Mouse (Mus musculus) intestine, embryonic 16.5 days (tissue): ENCODE data around the gene Rab44. TPM values are rescaled to one million over a fixed set of nuclear protein-coding genes. Genes with fewer than 3 reads are reported as not detected.
A peak's percentile ranks its signal among the peaks of the same experiment; 100 is the strongest.

Source experiments
- ATAC-seq: fragments of 200-750 bp; cut with Nextera tagmentation; 2 replicates; pipeline ENCODE4 v1.8.0; 2017; ENCODE audit warnings: moderate TSS enrichment, moderate library complexity
- H3K27ac ChIP-seq: fragments of 300-500 bp; sonication (generic); 2 replicates; pipeline ENCODE4 v1.5.1; 2014; ENCODE audit warnings: mild to moderate bottlenecking, low read length
- H3K27me3 ChIP-seq: fragments of 300-500 bp; sonication (generic); replicated peaks from 2 replicates; pipeline ENCODE4 v1.6.1; 2014; ENCODE audit warnings: low read length, control low read depth, mixed read lengths; ENCODE audit not compliant: control insufficient read depth, insufficient read depth
- H3K36me3 ChIP-seq: fragments of 300-500 bp; sonication (generic); 2 replicates; pipeline ENCODE4 v1.6.1; 2014; ENCODE audit warnings: low read length, control low read depth; ENCODE audit not compliant: control insufficient read depth, insufficient read depth
- H3K4me1 ChIP-seq: fragments of 300-500 bp; sonication (generic); 2 replicates; pipeline ENCODE4 v1.6.1; 2014; ENCODE audit warnings: low read length, control low read depth, mixed read lengths; ENCODE audit not compliant: control insufficient read depth, insufficient read depth
- H3K4me2 ChIP-seq: fragments of 300-500 bp; sonication (generic); 2 replicates; pipeline ENCODE4 v1.6.1; 2014; ENCODE audit warnings: low read depth, low read length, control low read depth
- H3K4me3 ChIP-seq: fragments of 300-500 bp; sonication (generic); 2 replicates; pipeline ENCODE4 v1.5.1; 2014; ENCODE audit warnings: mild to moderate bottlenecking, low read length
- H3K9ac ChIP-seq: fragments of 300-500 bp; sonication (generic); 2 replicates; pipeline ENCODE4 v1.6.1; 2014; ENCODE audit warnings: low read depth, low read length
- H3K9me3 ChIP-seq: fragments of 300-500 bp; sonication (generic); 2 replicates; pipeline ENCODE4 v1.6.1; 2016; ENCODE audit warnings: low read length, control low read depth; ENCODE audit not compliant: control insufficient read depth
- WGBS: fragments of 180-500 bp; shearing (Covaris S2); extraction: QIAGEN DNeasy Blood & Tissue Kit; methylation state at CpG from one replicate; pipeline ENCODE4 v1.1.7; 2014; 5-methylcytosine and 5-hydroxymethylcytosine counted together
- polyA plus RNA-seq: library from polyadenylated mRNA; unstranded; fragments of >200 nt; fragmentation: Nextera tagmentation; extraction: Ambion mirVana; gene quantifications from 2 replicates; pipeline ENCODE4 v1.2.1, GENCODE M21; 2015

Rab44 gene
- polyA plus RNA-seq, 1 experiment from 2014 or later, result 0.70 TPM

- no peaks in the 10 kb centered on the region for H3K27me3 ChIP-seq
- no peak for ATAC-seq
- WGBS, result 70% methylated on average over 8 of the region's 8 CpGs
Observed at GRCm38 (mm10) chr17:29117006-29117648, 3.2 kb downstream of the Rab44 start.

DNA sequence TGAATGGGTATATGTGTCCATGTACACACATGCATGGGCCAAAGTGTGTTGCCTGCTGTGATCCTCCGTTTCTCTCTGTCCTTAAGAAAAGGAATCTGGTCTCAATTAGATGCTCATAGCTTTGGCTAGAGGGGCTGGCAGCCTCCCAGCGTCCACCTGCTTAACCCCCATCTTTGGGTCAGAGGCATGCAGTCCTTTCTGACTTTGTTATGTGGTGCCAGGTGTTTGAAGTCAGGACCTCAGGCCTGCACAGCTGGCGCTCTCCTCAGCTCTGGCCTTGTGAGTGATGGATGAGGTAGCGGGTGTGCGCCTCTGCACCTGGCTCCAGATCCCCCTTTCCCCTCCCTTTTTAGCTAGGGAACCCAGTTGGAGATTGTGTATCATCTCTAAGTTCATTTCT lies 4.1 kb downstream of the Rab44 start:
- no peak for ATAC-seq
- Histone ChIP-seq H3K4me2 (no peak overlapping the region), H3K27ac (no peak overlapping the region), H3K4me1 (peaks cover 6% of the 10 kb centered on the region), H3K9me3 (no peaks in the 10 kb centered on the region), H3K9ac (no peak overlapping the region), H3K27me3 (no peaks in the 10 kb centered on the region), H3K4me3 (no peak overlapping the region), H3K36me3 (no peaks in the 10 kb centered on the region)
- 45% methylated on average over 5 of the region's 5 CpGs for WGBS

More at GRCm38 (mm10) chr17:29117006-29117648, 3.2 kb downstream of the Rab44 start:
- Histone ChIP-seq H3K4me3 (no peak overlapping the region), H3K27ac (no peak overlapping the region), H3K36me3 (no peaks in the 10 kb centered on the region), H3K4me1 (no peaks in the 10 kb centered on the region), H3K9me3 (no peaks in the 10 kb centered on the region), H3K4me2 (no peak overlapping the region), H3K9ac (no peak overlapping the region)

- Histone ChIP-seq H3K4me1 (peaks cover 15% of the 10 kb centered on the region), H3K9me3 (no peaks in the 10 kb centered on the region), H3K27ac (no peak overlapping the region), H3K9ac (no peak overlapping the region), H3K27me3 (no peaks in the 10 kb centered on the region), H3K4me2 (no peak overlapping the region), H3K36me3 (no peaks in the 10 kb centered on the region), H3K4me3 (no peak overlapping the region)
- no peak for ATAC-seq
- WGBS, result 62% methylated on average over 12 of the region's 12 CpGs
Observed at GRCm38 (mm10) chr17:29120666-29121065, 6.7 kb downstream of the Rab44 start.

DNA sequence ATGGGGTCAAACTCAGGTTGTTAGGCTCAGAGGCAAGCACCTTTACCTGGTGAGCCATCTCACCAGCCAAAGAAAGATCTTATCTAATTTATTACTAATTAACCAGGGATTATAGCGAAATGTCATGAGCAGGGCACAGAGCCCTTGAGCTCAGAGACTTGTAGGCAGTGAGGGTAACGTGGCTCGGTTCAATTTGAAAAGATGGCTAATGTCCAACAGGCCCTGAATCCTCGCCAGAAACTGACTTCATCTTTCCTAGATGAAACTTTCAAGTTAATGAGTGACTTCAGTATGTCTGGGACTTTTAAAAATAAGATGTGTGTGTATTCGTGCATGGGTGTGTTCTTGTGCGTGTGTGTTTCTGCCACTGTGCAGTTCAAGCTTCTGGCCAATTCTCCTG lies 8.9 kb downstream of the Rab44 start:
- peak overlapping the region; percentile 83 for H3K27ac ChIP-seq

DNA sequence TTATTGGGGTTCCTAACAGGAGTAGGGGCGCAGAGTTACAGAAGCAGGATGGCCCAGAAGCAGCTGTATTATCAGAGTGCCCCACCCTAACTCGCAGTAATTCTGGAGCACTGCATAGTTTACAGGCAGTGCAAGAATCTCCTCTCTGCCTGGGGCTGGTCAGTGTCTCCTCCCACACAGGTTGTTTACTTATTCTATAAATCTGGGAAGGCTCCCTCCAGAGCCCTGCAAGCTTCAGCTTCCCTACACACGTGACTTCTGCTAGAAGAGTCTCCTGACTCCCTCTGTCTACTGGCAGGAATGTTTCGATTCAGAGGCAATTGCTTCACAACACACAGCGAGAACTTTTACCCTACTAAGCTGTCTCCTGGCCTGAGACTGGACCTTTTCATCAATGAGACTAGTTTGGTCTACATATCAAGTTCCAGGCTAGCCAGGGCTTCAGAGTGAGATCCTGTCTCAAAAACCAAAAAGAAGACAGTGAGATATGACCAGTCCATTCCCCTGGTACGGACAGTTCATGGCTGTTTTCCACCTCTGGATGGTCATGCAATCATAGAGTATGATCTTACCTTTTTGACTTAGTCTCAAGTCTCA lies 9.7 kb downstream of the Rab44 start:
- no peaks in the 10 kb centered on the region for H3K27me3 ChIP-seq
- peak; percentile 96 for ATAC-seq
- H3K36me3 ChIP-seq, result no peaks in the 10 kb centered on the region
- peak overlapping the region; percentile 6 for H3K4me2 ChIP-seq
- WGBS, result 25% methylated on average over 6 of the region's 6 CpGs
- H3K27ac ChIP-seq, result peak overlapping the region; percentile 83
- peaks cover 15% of the 10 kb centered on the region for H3K4me1 ChIP-seq
- H3K9me3 ChIP-seq, result no peaks in the 10 kb centered on the region
- H3K9ac ChIP-seq, result no peak overlapping the region
- H3K4me3 ChIP-seq, result no peak overlapping the region

More for the DNA sequence above, 8.9 kb downstream of the Rab44 start:
- 0 out of 2 replicates have a peak overlapping the region, but pooled peaks have one; percentile 6 for H3K4me2 ChIP-seq
- peak; percentile 51 for ATAC-seq
- H3K9me3 ChIP-seq, result no peaks in the 10 kb centered on the region
- no peak overlapping the region for H3K9ac ChIP-seq
- no peaks in the 10 kb centered on the region for H3K36me3 ChIP-seq
- WGBS, result 31% methylated on average over 6 of the region's 6 CpGs
- no peaks in the 10 kb centered on the region for H3K27me3 ChIP-seq
- H3K4me1 ChIP-seq, result peaks cover 15% of the 10 kb centered on the region
- H3K4me3 ChIP-seq, result no peak overlapping the region

GRCm38 (mm10) chr17:29126561-29126960 lies 12.6 kb downstream of the Rab44 start:
- H3K9ac ChIP-seq, result no peak overlapping the region
- no peak for ATAC-seq
- H3K4me2 ChIP-seq, result no peak overlapping the region
- WGBS, result 90% methylated on average over 3 of the region's 3 CpGs
- H3K27ac ChIP-seq, result no peak overlapping the region
- H3K36me3 ChIP-seq, result no peaks in the 10 kb centered on the region
- no peaks in the 10 kb centered on the region for H3K27me3 ChIP-seq
- H3K9me3 ChIP-seq, result no peaks in the 10 kb centered on the region
- peaks cover 15% of the 10 kb centered on the region for H3K4me1 ChIP-seq
- no peak overlapping the region for H3K4me3 ChIP-seq

- Histone ChIP-seq H3K9ac (no peak overlapping the region), H3K9me3 (no peaks in the 10 kb centered on the region), H3K27ac (no peak overlapping the region), H3K4me2 (no peak overlapping the region), H3K36me3 (no peaks in the 10 kb centered on the region), H3K27me3 (no peaks in the 10 kb centered on the region), H3K4me3 (no peak overlapping the region), H3K4me1 (no peaks in the 10 kb centered on the region)
- ATAC-seq, result no peak
- 58% methylated on average over 5 of the region's 5 CpGs for WGBS
Observed at GRCm38 (mm10) chr17:29129341-29129740, 15.4 kb downstream of the Rab44 start.

DNA sequence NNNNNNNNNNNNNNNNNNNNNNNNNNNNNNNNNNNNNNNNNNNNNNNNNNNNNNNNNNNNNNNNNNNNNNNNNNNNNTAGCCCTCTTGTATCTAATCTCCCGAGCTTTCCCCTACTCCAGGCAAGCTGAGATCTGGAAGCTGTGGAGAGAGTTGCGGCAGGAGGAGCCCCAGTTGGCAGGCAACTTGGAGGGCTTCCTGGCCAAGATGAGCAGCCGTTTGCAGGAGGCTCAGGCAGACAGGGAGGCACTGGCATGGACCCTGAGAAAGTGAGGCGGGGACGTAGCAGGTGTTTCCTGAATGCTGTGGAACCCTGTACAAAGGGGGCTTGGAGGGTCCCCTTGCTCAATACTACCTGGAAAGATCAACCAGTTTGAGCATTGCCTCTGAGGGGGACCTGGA lies 21.1 kb downstream of the Rab44 start:
- Histone ChIP-seq H3K27ac (no peak overlapping the region), H3K4me1 (peaks cover 3% of the 10 kb centered on the region), H3K9ac (no peak overlapping the region), H3K36me3 (no peaks in the 10 kb centered on the region), H3K27me3 (no peaks in the 10 kb centered on the region), H3K4me3 (no peak overlapping the region), H3K9me3 (no peaks in the 10 kb centered on the region), H3K4me2 (no peak overlapping the region)
- WGBS, result 72% methylated on average over 5 of the region's 5 CpGs
- no peak for ATAC-seq

GRCm38 (mm10) chr17:29136236-29136635 lies 22.3 kb downstream of the Rab44 start:
- Histone ChIP-seq H3K4me2 (no peak overlapping the region), H3K4me1 (peaks cover 3% of the 10 kb centered on the region), H3K9ac (no peak overlapping the region), H3K9me3 (no peaks in the 10 kb centered on the region), H3K27me3 (no peaks in the 10 kb centered on the region), H3K36me3 (no peaks in the 10 kb centered on the region), H3K27ac (no peak overlapping the region), H3K4me3 (no peak overlapping the region)
- no peak for ATAC-seq
- WGBS, result 56% methylated on average over 6 of the region's 6 CpGs
